Mouse (Mus musculus) heart, embryonic 13.5 days (tissue): ENCODE data around the gene Gse1. TPM values are rescaled to one million over a fixed set of nuclear protein-coding genes. Genes with fewer than 3 reads are reported as not detected.

Source experiments
- ATAC-seq: fragments of 200-750 bp; cut with Nextera tagmentation; 2 replicates; pipeline ENCODE4 v1.8.0; 2017; ENCODE audit warnings: moderate TSS enrichment; ENCODE audit not compliant: insufficient number of reproducible peaks, low FRiP score, low TSS enrichment; ENCODE audit errors: extremely low read depth
- H3K27ac ChIP-seq: fragments of 300-500 bp; sonication (generic); replicated peaks from 2 replicates; pipeline ENCODE4 v1.5.1; 2015; ENCODE audit warnings: moderate library complexity, mild to moderate bottlenecking, inconsistent platforms
- H3K27me3 ChIP-seq: fragments of 300-500 bp; sonication (generic); replicated peaks from 2 replicates; pipeline ENCODE4 v1.6.1; 2015; ENCODE audit warnings: mild to moderate bottlenecking, inconsistent platforms
- H3K36me3 ChIP-seq: fragments of 300-500 bp; sonication (generic); 2 replicates; pipeline ENCODE4 v1.6.1; 2015; ENCODE audit warnings: mild to moderate bottlenecking, inconsistent platforms
- H3K4me1 ChIP-seq: fragments of 300-500 bp; sonication (generic); 2 replicates; pipeline ENCODE4 v1.6.1; 2015; ENCODE audit warnings: inconsistent platforms
- H3K4me2 ChIP-seq: fragments of 300-500 bp; sonication (generic); 2 replicates; pipeline ENCODE4 v1.6.1; 2015; ENCODE audit warnings: inconsistent platforms, mild to moderate bottlenecking, moderate library complexity
- H3K4me3 ChIP-seq: fragments of 300-500 bp; sonication (generic); 2 replicates; pipeline ENCODE4 v1.5.1; 2015; ENCODE audit warnings: moderate library complexity, mild to moderate bottlenecking, inconsistent platforms
- H3K9ac ChIP-seq: fragments of 300-500 bp; sonication (generic); 2 replicates; pipeline ENCODE4 v1.6.1; 2015; ENCODE audit warnings: inconsistent platforms, mild to moderate bottlenecking, moderate library complexity
- H3K9me3 ChIP-seq: fragments of 300-500 bp; sonication (generic); 2 replicates; pipeline ENCODE4 v1.6.1; 2016; ENCODE audit warnings: inconsistent platforms
- WGBS: fragments of 180-500 bp; shearing (Covaris S2); methylation state at CpG from one replicate; pipeline ENCODE4 v1.1.7; 2015; ENCODE audit warnings: mixed read lengths; 5-methylcytosine and 5-hydroxymethylcytosine counted together
- polyA plus RNA-seq: library from polyadenylated mRNA; unstranded; fragments of >200 nt; fragmentation: Nextera tagmentation; extraction: Ambion mirVana; gene quantifications from 2 replicates; pipeline ENCODE4 v1.2.1, GENCODE M21; 2015

Gene Gse1
- polyA plus RNA-seq, 1 experiment from 2014 or later = 8.5 TPM

DNA sequence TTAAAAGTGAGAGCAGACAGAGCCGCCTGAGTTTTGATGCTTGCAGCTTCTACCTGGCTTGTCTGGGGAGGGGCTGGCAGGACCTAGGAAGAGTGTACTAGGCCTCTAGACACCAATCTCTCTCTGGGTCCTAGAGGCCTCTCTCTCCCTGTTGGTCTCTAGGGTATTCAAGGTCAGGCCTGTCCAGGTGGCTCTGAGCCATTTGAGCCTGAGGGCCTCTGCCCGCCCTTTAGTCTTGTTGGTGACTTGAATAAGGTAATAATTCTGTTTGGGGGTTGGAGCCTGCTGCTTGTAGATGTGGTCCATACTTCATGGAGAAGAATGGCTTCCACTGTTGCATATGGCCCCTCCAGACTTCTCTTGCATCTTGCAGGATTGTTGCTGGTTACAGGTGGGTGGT is 287.0 kb downstream of the Gse1 start:
- Histone ChIP-seq H3K9me3 (no peaks in the 10 kb centered on the region), H3K36me3 (no peaks in the 10 kb centered on the region), H3K4me2 (no peak overlapping the region), H3K27me3 (no peaks in the 10 kb centered on the region), H3K9ac (no peak overlapping the region), H3K27ac (0 out of 2 replicates have a peak overlapping the region, but pooled peaks have one; percentile 12), H3K4me1 (peaks cover 98% of the 10 kb centered on the region), H3K4me3 (no peak overlapping the region)
- 92% methylated on average over 2 of the region's 2 CpGs for WGBS
- no peak for ATAC-seq

DNA sequence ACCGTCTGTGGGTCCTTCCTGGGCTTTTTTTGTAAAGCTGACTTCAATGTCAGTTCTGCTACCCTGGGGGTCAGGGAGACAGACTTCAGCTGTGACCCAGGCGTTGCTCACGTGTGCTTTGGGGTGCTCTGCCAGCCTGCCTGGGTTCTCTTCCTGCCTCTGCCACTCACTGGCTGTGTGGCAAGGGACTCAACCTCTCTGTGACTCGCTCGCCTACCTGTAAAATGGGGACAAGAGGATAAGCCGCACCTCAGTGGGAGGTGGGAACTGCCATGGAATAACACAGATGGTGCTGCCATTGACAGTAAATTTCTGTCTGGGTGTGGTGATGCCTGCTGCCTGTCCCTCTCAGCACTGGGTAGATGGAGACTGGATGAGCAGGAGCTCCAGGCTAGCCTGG is 287.4 kb downstream of the Gse1 start:
- Histone ChIP-seq H3K27ac (0 out of 2 replicates have a peak overlapping the region, but pooled peaks have one; percentile 46), H3K27me3 (no peaks in the 10 kb centered on the region), H3K9me3 (no peaks in the 10 kb centered on the region), H3K36me3 (no peaks in the 10 kb centered on the region), H3K4me2 (no peak overlapping the region), H3K4me3 (no peak overlapping the region), H3K9ac (no peak overlapping the region), H3K4me1 (peaks cover 98% of the 10 kb centered on the region)
- no peak for ATAC-seq
- WGBS = 89% methylated on average over 6 of the region's 6 CpGs

DNA sequence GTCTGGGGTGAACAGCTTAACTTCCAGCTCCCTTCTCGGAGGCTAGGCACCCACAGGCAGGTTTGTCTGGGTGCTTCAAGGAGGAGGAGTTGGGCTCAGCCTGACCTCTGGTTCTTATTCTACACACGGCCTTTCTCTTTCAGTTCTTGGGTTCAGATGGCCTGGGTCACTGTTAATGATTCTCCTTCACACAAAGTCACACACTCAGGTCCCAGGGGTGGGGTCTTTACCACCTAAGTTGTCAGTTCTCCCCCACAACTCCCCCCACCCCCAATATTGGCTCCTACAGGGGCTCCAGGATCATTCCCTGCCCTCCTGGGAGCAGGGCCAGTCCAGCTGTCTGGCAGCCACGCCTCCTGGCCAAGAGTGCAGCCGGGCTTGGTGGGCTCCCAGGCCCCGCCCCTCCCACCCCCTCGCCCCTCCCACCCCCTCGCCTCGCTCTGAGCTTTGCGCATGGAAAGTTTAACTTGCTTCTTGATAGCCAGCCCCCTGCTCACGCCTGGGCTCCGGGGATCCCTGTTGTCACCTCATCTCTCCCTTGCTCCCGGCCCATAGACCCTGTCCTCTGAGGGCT is 288.0 kb downstream of the Gse1 start:
- H3K27me3 ChIP-seq = no peaks in the 10 kb centered on the region
- peak overlapping the region; percentile 68 for H3K9ac ChIP-seq
- peak overlapping the region; percentile 76 for H3K27ac ChIP-seq
- H3K4me2 ChIP-seq = peak overlapping the region; percentile 52
- no peak overlapping the region for H3K4me3 ChIP-seq
- ATAC-seq = 0 out of 2 replicates have a peak, but pooled peaks have one; percentile 37
- no peaks in the 10 kb centered on the region for H3K36me3 ChIP-seq
- no peaks in the 10 kb centered on the region for H3K9me3 ChIP-seq
- WGBS = 13% methylated on average over 12 of the region's 12 CpGs
- H3K4me1 ChIP-seq = peaks cover 98% of the 10 kb centered on the region

DNA sequence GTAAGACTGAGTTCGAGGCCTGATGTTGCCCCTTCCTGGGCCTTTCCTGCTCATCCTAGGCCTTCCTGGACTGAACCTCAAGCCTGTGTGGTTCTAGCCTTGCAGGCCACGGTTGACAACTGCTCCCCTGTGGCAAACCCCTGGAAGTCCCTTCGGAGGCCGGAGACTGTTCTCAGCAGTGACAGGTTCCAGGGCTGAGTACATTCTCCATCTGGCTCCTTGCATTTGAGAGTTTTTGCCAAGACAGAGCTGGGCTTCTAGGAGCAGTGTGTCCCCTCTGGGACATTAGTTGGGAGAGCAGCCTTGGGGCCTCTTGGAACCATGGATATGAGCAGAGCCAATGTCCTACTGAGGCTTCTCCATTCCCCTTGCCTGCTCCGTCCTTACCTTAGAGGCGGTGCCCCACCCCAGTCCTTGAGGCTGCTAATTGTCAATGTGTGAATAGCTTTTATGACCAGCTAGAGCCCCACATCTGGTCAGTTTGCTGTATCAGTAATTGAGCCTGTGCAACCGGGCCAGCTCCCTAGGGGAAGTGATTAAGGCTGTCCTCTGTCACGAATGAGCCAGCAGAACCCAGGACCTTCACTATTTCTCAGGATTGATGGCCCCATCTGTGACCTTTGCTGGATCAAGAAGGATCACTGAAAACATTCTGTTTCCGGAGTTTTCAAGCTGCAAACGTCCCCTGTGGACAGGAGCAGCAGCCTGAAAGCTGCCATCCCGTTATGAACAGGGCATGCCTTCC is 289.6 kb downstream of the Gse1 start:
- 57% methylated on average over 11 of the region's 11 CpGs for WGBS
- Histone ChIP-seq H3K27ac (peak overlapping the region; percentile 36; the same call in 1 of the 2 replicates), H3K4me3 (no peak overlapping the region), H3K9ac (peak overlapping the region; percentile 40; the same call in 1 of the 2 replicates), H3K36me3 (no peaks in the 10 kb centered on the region), H3K27me3 (no peaks in the 10 kb centered on the region), H3K9me3 (no peaks in the 10 kb centered on the region), H3K4me1 (peaks cover 88% of the 10 kb centered on the region), H3K4me2 (no peak overlapping the region)
- no peak for ATAC-seq

DNA sequence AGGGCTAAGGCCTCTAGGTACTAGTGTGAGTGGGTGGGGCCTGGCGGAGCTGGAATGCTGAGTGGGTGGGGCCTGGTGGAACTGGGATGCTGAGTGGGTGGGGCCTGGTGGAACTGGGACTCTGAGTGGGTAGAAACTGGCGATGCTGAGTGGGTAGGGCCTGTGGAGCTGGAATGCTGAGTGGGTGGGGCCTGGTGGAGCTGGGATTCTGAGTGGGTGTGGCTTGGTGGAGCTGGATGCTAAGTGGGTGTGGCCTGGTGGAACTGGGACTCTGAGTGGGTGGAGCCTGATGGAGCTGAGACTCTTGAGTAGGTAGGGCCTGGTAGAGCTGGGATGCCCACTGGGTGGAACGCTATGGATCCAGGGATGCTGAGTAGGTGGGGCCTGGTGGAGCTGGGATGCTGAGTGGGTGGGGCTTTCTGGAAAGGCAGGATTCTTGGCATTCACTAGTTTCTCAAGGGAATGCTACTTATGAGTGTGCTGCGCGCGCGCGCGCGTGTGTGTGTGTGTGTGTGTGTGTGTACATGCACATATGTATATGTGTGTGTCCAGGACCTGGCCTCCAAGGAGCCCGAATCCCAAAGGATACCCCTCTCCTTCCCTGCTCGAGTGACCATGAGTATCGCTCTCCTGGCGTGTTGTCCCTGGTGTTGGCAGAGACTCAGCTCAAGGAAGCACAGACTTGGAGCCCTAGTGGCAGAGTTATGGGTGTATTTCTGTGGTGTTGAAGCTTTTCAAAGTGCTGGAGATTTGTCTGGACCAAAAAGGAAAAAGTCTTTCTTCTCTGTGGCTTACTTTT is 290.7 kb downstream of the Gse1 start:
- Histone ChIP-seq H3K27ac (peak overlapping the region; percentile 36; the same call in 1 of the 2 replicates), H3K4me2 (no peak overlapping the region), H3K4me1 (peaks cover 88% of the 10 kb centered on the region), H3K27me3 (no peaks in the 10 kb centered on the region), H3K36me3 (no peaks in the 10 kb centered on the region), H3K9ac (no peak overlapping the region), H3K9me3 (no peaks in the 10 kb centered on the region), H3K4me3 (no peak overlapping the region)
- WGBS = 60% methylated on average over 14 of the region's 14 CpGs
- no peak for ATAC-seq

DNA sequence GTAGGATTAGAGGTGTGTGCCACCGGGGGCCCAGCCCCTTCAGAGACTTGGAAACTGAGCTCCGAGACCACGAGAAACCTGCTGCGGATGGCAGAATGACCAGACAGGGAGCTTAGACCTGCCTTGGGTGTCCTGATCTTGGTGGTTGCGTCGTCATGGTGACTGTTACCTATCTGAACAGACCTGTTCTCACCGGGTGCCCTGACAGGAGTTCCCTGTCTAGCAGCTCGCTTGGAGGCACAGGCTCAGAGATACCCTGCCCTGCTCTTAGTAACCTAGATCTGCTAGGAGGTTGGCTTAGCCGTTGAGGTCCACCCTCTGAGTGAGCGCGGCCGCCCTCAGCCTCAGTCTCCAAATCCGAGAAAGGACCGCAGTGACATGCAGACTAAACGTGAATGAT is 292.0 kb downstream of the Gse1 start:
- no peaks in the 10 kb centered on the region for H3K9me3 ChIP-seq
- peaks cover 89% of the 10 kb centered on the region for H3K4me1 ChIP-seq
- H3K4me3 ChIP-seq = no peak overlapping the region
- H3K27ac ChIP-seq = peak overlapping the region; percentile 55
- no peak for ATAC-seq
- peak overlapping the region; percentile 25 for H3K4me2 ChIP-seq
- no peaks in the 10 kb centered on the region for H3K27me3 ChIP-seq
- H3K36me3 ChIP-seq = no peaks in the 10 kb centered on the region
- WGBS = 56% methylated on average over 15 of the region's 15 CpGs
- H3K9ac ChIP-seq = peak overlapping the region; percentile 55

DNA sequence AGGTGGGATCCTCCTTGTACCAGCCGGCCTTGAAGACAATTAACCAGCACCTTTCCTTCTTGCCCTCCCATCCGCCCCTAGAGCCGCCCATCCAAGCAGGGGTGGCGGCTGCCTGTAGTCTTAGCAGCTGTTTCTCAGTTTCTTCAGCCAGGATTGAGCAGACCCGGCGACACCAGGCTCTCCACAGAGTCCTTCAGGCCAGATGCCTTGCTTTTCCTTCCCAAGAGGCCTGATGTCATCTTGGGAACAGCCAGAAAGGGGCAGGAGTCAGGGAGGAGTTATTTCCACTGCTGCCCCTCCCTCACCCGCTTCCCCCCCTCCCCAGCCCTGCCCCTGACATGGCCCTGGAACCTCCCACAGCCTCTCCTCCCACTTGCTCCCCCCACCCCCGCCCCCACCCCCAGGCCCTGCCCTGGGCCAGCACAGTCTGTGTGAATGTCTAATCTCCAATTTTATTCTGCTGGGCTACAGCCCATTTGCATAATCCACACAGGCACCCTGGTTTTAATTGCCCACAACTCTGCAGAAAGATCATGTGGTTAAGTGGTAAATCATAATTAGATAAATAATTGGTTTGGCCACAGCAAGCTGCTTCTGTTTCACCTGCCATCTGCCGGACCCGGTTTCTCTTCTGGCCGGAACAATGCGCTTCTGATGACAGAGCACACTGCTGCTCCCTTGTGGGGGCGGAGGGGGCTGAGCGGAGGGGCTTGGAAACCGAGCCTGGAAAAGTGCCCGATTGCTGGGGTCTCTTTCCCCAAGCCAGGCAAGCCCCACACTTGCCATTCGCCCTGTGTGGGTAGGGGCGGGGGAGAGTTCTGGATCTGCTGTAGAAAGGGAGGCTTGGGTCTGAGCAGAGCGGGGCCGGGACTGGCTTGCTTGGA is 292.7 kb downstream of the Gse1 start:
- Histone ChIP-seq H3K9ac (peak overlapping the region; percentile 55), H3K9me3 (no peaks in the 10 kb centered on the region), H3K27ac (peak overlapping the region; percentile 55), H3K4me3 (no peak overlapping the region), H3K36me3 (no peaks in the 10 kb centered on the region), H3K4me1 (peaks cover 89% of the 10 kb centered on the region), H3K27me3 (no peaks in the 10 kb centered on the region), H3K4me2 (peak overlapping the region; percentile 25)
- no peak; the same call in 1 of the 2 replicates for ATAC-seq
- 28% methylated on average over 20 of the region's 20 CpGs for WGBS

DNA sequence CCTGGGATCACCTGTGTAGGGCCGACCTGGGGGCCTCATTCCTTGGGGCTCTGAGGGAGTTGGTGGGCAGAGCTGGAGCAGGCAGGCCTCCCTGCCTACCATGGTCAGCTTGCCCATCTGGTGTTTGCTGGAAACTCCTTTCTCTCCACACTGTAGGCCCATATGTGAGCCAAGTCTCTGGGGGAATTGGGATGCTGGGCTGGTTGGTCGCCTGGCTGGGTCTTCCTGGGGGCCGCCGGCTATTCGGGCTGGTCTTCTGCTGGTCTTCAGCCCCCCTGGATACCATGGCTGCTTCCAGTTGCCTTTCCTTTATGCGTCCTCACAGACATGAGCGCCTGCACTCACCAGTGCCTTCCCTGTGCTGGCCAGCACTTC is 293.3 kb downstream of the Gse1 start:
- H3K4me1 ChIP-seq = peaks cover 89% of the 10 kb centered on the region
- H3K27ac ChIP-seq = peak overlapping the region; percentile 7
- no peaks in the 10 kb centered on the region for H3K9me3 ChIP-seq
- peak overlapping the region; percentile 55 for H3K9ac ChIP-seq
- H3K36me3 ChIP-seq = no peaks in the 10 kb centered on the region
- H3K4me3 ChIP-seq = no peak overlapping the region
- no peak for ATAC-seq
- H3K4me2 ChIP-seq = 0 out of 2 replicates have a peak overlapping the region, but pooled peaks have one; percentile 25
- H3K27me3 ChIP-seq = no peaks in the 10 kb centered on the region
- 76% methylated on average over 7 of the region's 7 CpGs for WGBS

DNA sequence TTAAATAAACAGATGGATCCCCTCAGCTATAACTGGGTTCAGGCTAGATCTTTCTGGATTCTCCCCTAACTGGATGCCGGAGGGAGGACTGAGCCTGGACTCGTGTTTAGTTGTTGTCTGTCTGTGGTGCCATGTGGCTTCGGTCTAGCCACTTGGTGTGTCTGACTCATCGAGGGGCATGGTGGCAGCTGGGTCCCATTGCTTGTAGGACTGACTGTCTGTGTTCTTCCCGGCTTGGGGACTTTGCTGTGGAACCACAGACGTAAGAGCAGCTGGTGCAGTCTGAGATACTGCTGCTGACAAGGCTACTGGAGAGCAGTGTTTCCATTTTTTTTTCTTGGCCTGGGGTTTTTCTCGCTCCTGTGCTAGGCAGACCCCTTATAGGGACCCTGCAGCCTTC is 295.4 kb downstream of the Gse1 start:
- Histone ChIP-seq H3K4me1 (peaks cover 89% of the 10 kb centered on the region), H3K27ac (peak overlapping the region; percentile 88)
- WGBS = 44% methylated on average over 7 of the region's 7 CpGs

DNA sequence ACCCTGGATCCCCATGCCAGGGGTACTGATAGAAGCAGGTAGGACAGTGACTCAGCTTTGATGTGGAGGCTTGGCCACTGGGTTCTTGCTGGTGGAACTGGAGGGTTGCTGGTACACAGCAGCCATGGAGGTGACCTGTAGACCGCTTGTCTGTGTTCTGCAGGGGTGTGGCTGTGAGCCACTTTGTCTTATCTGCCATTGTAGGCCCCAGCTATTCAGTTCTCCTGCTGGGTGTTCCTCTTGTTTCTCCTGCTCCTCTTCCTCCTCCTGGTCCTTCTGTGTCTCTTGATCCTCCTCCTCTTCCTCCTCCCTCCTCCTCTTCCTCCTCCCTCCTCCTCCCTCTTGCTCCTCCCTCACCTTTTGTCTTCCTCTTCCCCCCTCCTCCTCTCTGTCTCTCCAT is 296.9 kb downstream of the Gse1 start:
- H3K4me3 ChIP-seq = no peak overlapping the region
- H3K4me2 ChIP-seq = peak overlapping the region; percentile 20
- WGBS = 40% methylated on average over 1 of the region's 1 CpGs
- no peaks in the 10 kb centered on the region for H3K27me3 ChIP-seq
- peaks cover 82% of the 10 kb centered on the region for H3K4me1 ChIP-seq
- peak overlapping the region; percentile 88 for H3K27ac ChIP-seq
- H3K9me3 ChIP-seq = no peaks in the 10 kb centered on the region
- no peaks in the 10 kb centered on the region for H3K36me3 ChIP-seq
- H3K9ac ChIP-seq = peak overlapping the region; percentile 66
- no peak for ATAC-seq

More for the DNA sequence above, 295.4 kb downstream of the Gse1 start:
- H3K27me3 ChIP-seq = no peaks in the 10 kb centered on the region
- peak overlapping the region; percentile 56 for H3K9ac ChIP-seq
- no peak for ATAC-seq
- no peaks in the 10 kb centered on the region for H3K9me3 ChIP-seq
- H3K4me3 ChIP-seq = no peak overlapping the region
- no peak overlapping the region for H3K4me2 ChIP-seq
- no peaks in the 10 kb centered on the region for H3K36me3 ChIP-seq
